Mouse (Mus musculus) gonadal fat pad, adult 2 months (tissue): ENCODE data around the gene AC109138.7. TPM values are rescaled to one million over a fixed set of nuclear protein-coding genes. Genes with fewer than 3 reads are reported as not detected.

ENCODE experiments used
- DNase-seq: peaks from one replicate; pipeline ENCODE4 v3.0.0-alpha.2; 2012; ENCODE audit warnings: low read depth
- polyA plus RNA-seq: library from polyadenylated mRNA; depleted of rRNA; stranded (reverse); fragments of >200 nt; gene quantifications from 2 replicates; pipeline ENCODE4 v1.2.3, GENCODE M21; 2012; rRNA removed

The AC109138.7 gene
- polyA plus RNA-seq, result 1.2 TPM in 1 of 2 replicates, not detected in the other

GRCm38 (mm10) chr19:4214071-4214770, at the start of gene AC109138.7, which contains the start of gene Clcf1:
AC109138.7 (plus strand) TSS chr19:4214357.
Clcf1 (plus strand) TSS chr19:4214238.
- no peak for DNase-seq

- DNase-seq, result no peak
Measured at GRCm38 (mm10) chr19:4164721-4165120, 49.4 kb upstream of the AC109138.7 start.

GRCm38 (mm10) chr19:4166678-4167476, 47.3 kb upstream of the AC109138.7 start:
- DNase-seq, result no peak

- DNase-seq, result peak; percentile 54
Measured at GRCm38 (mm10) chr19:4169378-4169784, 44.8 kb upstream of the AC109138.7 start.

- DNase-seq, result no peak
Measured at GRCm38 (mm10) chr19:4169810-4170209, 44.3 kb upstream of the AC109138.7 start.

- DNase-seq, result no peak
Measured at GRCm38 (mm10) chr19:4170723-4171392, 43.3 kb upstream of the AC109138.7 start.

GRCm38 (mm10) chr19:4171393-4172290, 42.5 kb upstream of the AC109138.7 start:
- no peak for DNase-seq

GRCm38 (mm10) chr19:4172925-4173324, 41.2 kb upstream of the AC109138.7 start:
- no peak for DNase-seq

- no peak for DNase-seq
Measured at GRCm38 (mm10) chr19:4175368-4175947, 38.7 kb upstream of the AC109138.7 start, which contains the start of gene Carns1. Carns1 (minus strand) TSS chr19:4175479.

GRCm38 (mm10) chr19:4180411-4180810, 33.7 kb upstream of the AC109138.7 start:
- DNase-seq, result peak; percentile 51

GRCm38 (mm10) chr19:4181892-4182291, 32.3 kb upstream of the AC109138.7 start:
- DNase-seq, result no peak

- no peak for DNase-seq
Measured at GRCm38 (mm10) chr19:4183689-4184088, 30.5 kb upstream of the AC109138.7 start.

- DNase-seq, result no peak
Measured at GRCm38 (mm10) chr19:4184976-4185975, 28.9 kb upstream of the AC109138.7 start.

- DNase-seq, result no peak
Measured at GRCm38 (mm10) chr19:4187303-4187702, 26.9 kb upstream of the AC109138.7 start.

GRCm38 (mm10) chr19:4189051-4189620, 25.0 kb upstream of the AC109138.7 start:
- DNase-seq, result no peak

- DNase-seq, result no peak
Measured at GRCm38 (mm10) chr19:4190831-4191334, 23.3 kb upstream of the AC109138.7 start, which contains the start of gene Tbc1d10c. Tbc1d10c (minus strand) TSS chr19:4191284.

- no peak for DNase-seq
Measured at GRCm38 (mm10) chr19:4191528-4192250, 22.5 kb upstream of the AC109138.7 start, which contains the start of gene Ppp1ca. Ppp1ca (plus strand) TSS chr19:4192065.
